Mouse (Mus musculus) heart, embryonic 11.5 days (tissue): ENCODE measurements around the gene P2rx1. TPM values are rescaled to one million over a fixed set of nuclear protein-coding genes. Genes with fewer than 3 reads are reported as not detected.

Source experiments
- ATAC-seq: fragments of 200-750 bp; cut with Nextera tagmentation; replicated peaks from 2 replicates; pipeline ENCODE4 v1.8.0; 2017; ENCODE audit warnings: moderate library complexity; ENCODE audit not compliant: insufficient number of reproducible peaks, low FRiP score, low TSS enrichment
- H3K27ac ChIP-seq: fragments of 300-500 bp; sonication (generic); 2 replicates; pipeline ENCODE4 v1.5.1; 2014; ENCODE audit warnings: mild to moderate bottlenecking, low read depth, low read length
- H3K27me3 ChIP-seq: fragments of 300-500 bp; sonication (generic); 2 replicates; pipeline ENCODE4 v1.6.1; 2014; ENCODE audit warnings: mild to moderate bottlenecking, low read length, mixed read lengths; ENCODE audit not compliant: control insufficient read depth, insufficient read depth
- H3K36me3 ChIP-seq: fragments of 300-500 bp; sonication (generic); 2 replicates; pipeline ENCODE4 v1.6.1; 2014; ENCODE audit warnings: mild to moderate bottlenecking, low read length, moderate library complexity, mixed read lengths; ENCODE audit not compliant: control insufficient read depth, insufficient read depth
- H3K4me1 ChIP-seq: fragments of 300-500 bp; sonication (generic); 2 replicates; pipeline ENCODE4 v1.6.1; 2014; ENCODE audit warnings: low read length; ENCODE audit not compliant: control insufficient read depth, insufficient read depth
- H3K4me2 ChIP-seq: fragments of 300-500 bp; sonication (generic); 2 replicates; pipeline ENCODE4 v1.6.1; 2014; ENCODE audit warnings: mild to moderate bottlenecking, moderate library complexity
- H3K4me3 ChIP-seq: fragments of 300-500 bp; sonication (generic); 2 replicates; pipeline ENCODE4 v1.5.1; 2014; ENCODE audit warnings: low read depth, low read length
- H3K9ac ChIP-seq: fragments of 300-500 bp; sonication (generic); 2 replicates; pipeline ENCODE4 v1.6.1; 2014; ENCODE audit warnings: mild to moderate bottlenecking, low read depth, low read length, moderate library complexity
- H3K9me3 ChIP-seq: fragments of 300-500 bp; sonication (generic); replicated peaks from 2 replicates; pipeline ENCODE4 v1.6.1; 2016; ENCODE audit warnings: low read length; ENCODE audit not compliant: control insufficient read depth
- WGBS: fragments of 180-500 bp; shearing (Covaris S2); extraction: QIAGEN DNeasy Blood & Tissue Kit; methylation state at CpG from one replicate; pipeline ENCODE4 v1.1.7; 2014; ENCODE audit not compliant: insufficient replicate concordance; 5-methylcytosine and 5-hydroxymethylcytosine counted together
- polyA plus RNA-seq: library from polyadenylated mRNA; unstranded; fragments of >200 nt; fragmentation: Nextera tagmentation; extraction: Ambion mirVana; gene quantifications from 2 replicates; pipeline ENCODE4 v1.2.1, GENCODE M21; 2014

The P2rx1 gene
- polyA plus RNA-seq, 1 experiment from 2014 or later, result 2.9 TPM

GRCm38 (mm10) chr11:72996781-72997180 lies 2.1 kb upstream of the P2rx1 start:
- H3K9me3 ChIP-seq, result no peaks in the 10 kb centered on the region
- H3K9ac ChIP-seq, result no peak overlapping the region
- no peak for ATAC-seq
- 78% methylated on average over 2 of the region's 2 CpGs for WGBS
- H3K27ac ChIP-seq, result no peak overlapping the region
- no peaks in the 10 kb centered on the region for H3K27me3 ChIP-seq
- no peak overlapping the region for H3K4me3 ChIP-seq
- H3K36me3 ChIP-seq, result no peaks in the 10 kb centered on the region
- H3K4me1 ChIP-seq, result peaks cover 20% of the 10 kb centered on the region
- no peak overlapping the region for H3K4me2 ChIP-seq

- no peaks in the 10 kb centered on the region for H3K36me3 ChIP-seq
- no peak for ATAC-seq
- no peak overlapping the region for H3K4me3 ChIP-seq
- no peak overlapping the region for H3K27ac ChIP-seq
- H3K4me1 ChIP-seq, result peaks cover 14% of the 10 kb centered on the region
- H3K9ac ChIP-seq, result no peak overlapping the region
- H3K9me3 ChIP-seq, result no peaks in the 10 kb centered on the region
- WGBS, result 47% methylated on average over 13 of the region's 13 CpGs
- H3K4me2 ChIP-seq, result no peak overlapping the region
- no peaks in the 10 kb centered on the region for H3K27me3 ChIP-seq
Measured at GRCm38 (mm10) chr11:72997529-72998326, 1.2 kb upstream of the P2rx1 start.

DNA sequence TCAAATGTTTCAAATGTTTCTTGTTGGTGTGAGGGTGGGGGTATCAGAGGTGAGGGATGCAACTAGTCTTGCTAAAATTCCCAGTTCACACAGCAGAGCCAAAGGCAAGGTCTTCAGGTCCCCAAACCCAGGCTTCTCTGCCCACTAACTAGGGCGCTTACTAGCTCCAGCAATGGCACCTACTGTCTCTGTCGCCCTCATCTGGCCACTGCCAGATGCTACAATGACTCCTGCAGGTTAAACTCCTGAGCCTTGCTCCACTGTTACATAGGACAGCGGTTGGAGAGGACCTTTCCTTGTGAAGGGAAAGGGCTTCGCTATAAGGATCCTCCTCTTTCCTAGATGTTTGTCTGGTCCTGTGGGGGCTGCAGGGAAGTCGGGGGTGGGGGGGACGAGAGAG lies 2.1 kb downstream of the P2rx1 start:
- 12% methylated on average over 6 of the region's 6 CpGs for WGBS
- no peak overlapping the region for H3K4me3 ChIP-seq
- H3K4me1 ChIP-seq, result peaks cover 14% of the 10 kb centered on the region
- H3K27ac ChIP-seq, result no peak overlapping the region
- no peak overlapping the region for H3K4me2 ChIP-seq
- no peak overlapping the region for H3K9ac ChIP-seq
- no peaks in the 10 kb centered on the region for H3K9me3 ChIP-seq
- no peaks in the 10 kb centered on the region for H3K36me3 ChIP-seq
- ATAC-seq, result no peak
- H3K27me3 ChIP-seq, result no peaks in the 10 kb centered on the region

- Histone ChIP-seq H3K27me3 (peaks cover 22% of the 10 kb centered on the region; the same call in 1 of the 2 replicates), H3K9ac (no peak overlapping the region), H3K9me3 (no peaks in the 10 kb centered on the region), H3K4me1 (peaks cover 6% of the 10 kb centered on the region; the same call in 1 of the 2 replicates), H3K36me3 (no peaks in the 10 kb centered on the region), H3K4me3 (no peak overlapping the region), H3K27ac (no peak overlapping the region), H3K4me2 (no peak overlapping the region)
- WGBS, result 0% methylated on average over 2 of the region's 2 CpGs
- ATAC-seq, result no peak
Measured at GRCm38 (mm10) chr11:73006377-73006776, 7.5 kb downstream of the P2rx1 start.

- H3K27me3 ChIP-seq, result peaks cover 22% of the 10 kb centered on the region; the same call in 1 of the 2 replicates
- no peak overlapping the region for H3K9ac ChIP-seq
- peaks cover 6% of the 10 kb centered on the region; the same call in 1 of the 2 replicates for H3K4me1 ChIP-seq
- H3K4me3 ChIP-seq, result no peak overlapping the region
- no peak overlapping the region for H3K4me2 ChIP-seq
- WGBS, result 64% methylated on average over 3 of the region's 3 CpGs
- no peaks in the 10 kb centered on the region for H3K36me3 ChIP-seq
- no peak for ATAC-seq
- H3K9me3 ChIP-seq, result no peaks in the 10 kb centered on the region
- no peak overlapping the region for H3K27ac ChIP-seq
Measured at GRCm38 (mm10) chr11:73007113-73007512, 8.2 kb downstream of the P2rx1 start.

GRCm38 (mm10) chr11:73007698-73008481 lies 9.0 kb downstream of the P2rx1 start:
- no peak overlapping the region for H3K9ac ChIP-seq
- peaks cover 22% of the 10 kb centered on the region; the same call in 1 of the 2 replicates for H3K27me3 ChIP-seq
- no peaks in the 10 kb centered on the region for H3K36me3 ChIP-seq
- WGBS, result 49% methylated on average over 11 of the region's 11 CpGs
- no peak overlapping the region for H3K27ac ChIP-seq
- ATAC-seq, result no peak
- H3K4me2 ChIP-seq, result no peak overlapping the region
- peaks cover 6% of the 10 kb centered on the region; the same call in 1 of the 2 replicates for H3K4me1 ChIP-seq
- no peak overlapping the region for H3K4me3 ChIP-seq
- H3K9me3 ChIP-seq, result no peaks in the 10 kb centered on the region

- WGBS, result 64% methylated on average over 2 of the region's 2 CpGs
- no peak overlapping the region for H3K4me2 ChIP-seq
- no peak overlapping the region for H3K9ac ChIP-seq
- peaks cover 6% of the 10 kb centered on the region; the same call in 1 of the 2 replicates for H3K4me1 ChIP-seq
- no peak overlapping the region for H3K27ac ChIP-seq
- peaks cover 22% of the 10 kb centered on the region; the same call in 1 of the 2 replicates for H3K27me3 ChIP-seq
- H3K9me3 ChIP-seq, result no peaks in the 10 kb centered on the region
- no peaks in the 10 kb centered on the region for H3K36me3 ChIP-seq
- ATAC-seq, result no peak
- no peak overlapping the region for H3K4me3 ChIP-seq
Measured at GRCm38 (mm10) chr11:73008826-73009225, 9.9 kb downstream of the P2rx1 start.

- Histone ChIP-seq H3K9ac (no peak overlapping the region), H3K27ac (no peak overlapping the region), H3K27me3 (peaks cover 22% of the 10 kb centered on the region; the same call in 1 of the 2 replicates), H3K9me3 (no peaks in the 10 kb centered on the region), H3K4me1 (peaks cover 6% of the 10 kb centered on the region; the same call in 1 of the 2 replicates), H3K4me3 (no peak overlapping the region), H3K36me3 (no peaks in the 10 kb centered on the region), H3K4me2 (no peak overlapping the region)
- ATAC-seq, result no peak
- WGBS, result 53% methylated on average over 13 of the region's 13 CpGs
Measured at GRCm38 (mm10) chr11:73009531-73010274, 10.8 kb downstream of the P2rx1 start.
